Mouse (Mus musculus) testis, postnatal 10 days (tissue): ENCODE results near the gene Prr5.
"Not testable (repeated sequence)": the region's sequence is repeated elsewhere in the genome, so short reads cannot be mapped to it uniquely, and the experiment has no call there.

Experiments used
- DNase-seq: peaks from one replicate; pipeline ENCODE4 v3.0.0; 2021; ENCODE audit warnings: low spot score

Gene Prr5

DNA sequence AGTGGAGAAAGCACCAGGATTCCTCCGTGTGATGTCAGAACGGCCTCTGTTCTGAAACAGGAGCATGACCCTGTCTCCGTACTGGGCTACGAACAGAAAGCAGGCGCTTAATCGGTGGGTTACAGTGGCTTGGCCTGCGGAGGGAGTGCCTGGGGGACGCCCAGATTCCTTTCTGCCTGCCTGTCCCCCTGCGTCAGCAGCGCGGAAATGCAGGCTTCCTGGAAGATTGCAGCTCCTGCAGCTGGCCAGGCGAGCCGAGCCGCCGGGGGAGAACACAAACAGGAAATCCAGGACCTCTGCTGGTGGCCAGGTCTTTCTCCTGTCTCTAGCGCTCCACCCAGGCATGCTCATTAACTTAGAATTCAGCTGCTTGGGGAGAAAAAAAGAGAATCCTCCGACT lies 45.3 kb downstream of the Prr5 start:
- peak; percentile 74 for DNase-seq

DNA sequence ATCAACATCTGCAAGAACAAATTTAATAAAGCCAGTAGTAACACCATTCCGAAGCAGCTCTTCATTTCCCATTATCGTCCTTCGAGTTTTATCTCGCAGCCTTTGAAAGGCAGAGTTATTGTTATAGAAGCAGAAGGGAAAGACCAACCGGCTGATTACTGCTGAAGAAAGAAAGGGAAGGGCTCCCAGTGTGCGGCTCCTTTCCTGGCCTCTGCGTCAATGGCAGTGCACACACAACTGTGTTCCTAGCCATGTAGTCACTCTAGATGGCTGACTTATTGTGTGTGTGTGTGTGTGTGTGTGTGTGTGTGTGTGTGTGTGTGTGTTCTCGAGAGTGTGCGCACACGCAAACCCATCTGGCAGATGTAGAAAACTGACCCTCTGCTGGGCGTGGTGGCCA lies 45.7 kb downstream of the Prr5 start:
- no peak for DNase-seq

DNA sequence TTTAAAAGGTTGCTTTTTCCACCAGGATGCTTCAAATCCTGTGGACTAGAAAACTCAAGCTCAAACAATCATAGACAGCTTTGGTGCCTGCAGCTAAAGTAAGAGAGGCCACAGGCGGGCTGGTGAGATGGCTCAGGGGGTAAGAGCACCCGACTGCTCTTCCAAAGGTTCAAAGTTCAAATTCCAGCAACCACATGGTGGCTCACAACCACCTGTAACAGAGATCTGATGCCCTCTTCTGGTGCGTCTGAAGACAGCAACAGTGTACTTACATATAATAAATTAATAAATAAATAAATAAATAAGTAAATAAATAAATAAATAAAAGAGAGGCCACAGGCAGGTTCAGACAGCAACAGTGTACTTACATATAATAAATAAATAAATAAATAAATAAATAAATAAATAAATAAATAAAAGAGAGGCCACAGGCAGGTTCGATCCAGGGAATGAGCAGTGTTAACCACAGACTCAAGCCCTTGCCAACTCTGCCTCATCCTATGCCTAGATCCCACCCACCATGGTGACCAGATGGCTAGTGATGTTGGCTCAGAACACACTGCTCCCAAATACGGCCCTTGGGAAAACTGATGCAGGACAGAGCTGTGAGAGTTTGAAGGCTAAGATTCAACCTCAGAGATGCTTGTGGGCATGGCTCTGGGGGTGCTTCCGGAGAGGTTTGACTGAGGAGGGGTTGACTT lies 48.3 kb downstream of the Prr5 start:
- DNase-seq = not testable (repeated sequence)

DNA sequence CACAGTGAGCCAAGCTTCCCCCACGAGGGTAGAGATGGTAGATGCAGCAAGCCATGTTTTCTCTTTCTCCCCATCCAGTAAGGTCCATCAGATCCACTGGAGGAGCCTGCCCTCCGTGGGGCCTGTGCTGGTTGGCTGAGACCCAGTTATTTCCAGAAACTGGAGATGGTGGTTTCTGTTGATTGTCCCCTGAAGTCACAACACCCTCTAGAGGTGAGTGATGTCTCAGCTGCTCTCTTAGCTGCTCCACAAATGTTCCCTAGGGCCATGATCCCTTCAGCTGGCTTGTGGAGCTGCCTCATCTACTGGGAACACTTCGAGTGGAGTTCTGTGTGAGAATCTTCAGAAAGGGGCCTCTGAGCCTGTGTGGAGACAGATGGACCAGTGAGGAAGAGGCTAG lies 49.4 kb downstream of the Prr5 start:
- DNase-seq = no peak

DNA sequence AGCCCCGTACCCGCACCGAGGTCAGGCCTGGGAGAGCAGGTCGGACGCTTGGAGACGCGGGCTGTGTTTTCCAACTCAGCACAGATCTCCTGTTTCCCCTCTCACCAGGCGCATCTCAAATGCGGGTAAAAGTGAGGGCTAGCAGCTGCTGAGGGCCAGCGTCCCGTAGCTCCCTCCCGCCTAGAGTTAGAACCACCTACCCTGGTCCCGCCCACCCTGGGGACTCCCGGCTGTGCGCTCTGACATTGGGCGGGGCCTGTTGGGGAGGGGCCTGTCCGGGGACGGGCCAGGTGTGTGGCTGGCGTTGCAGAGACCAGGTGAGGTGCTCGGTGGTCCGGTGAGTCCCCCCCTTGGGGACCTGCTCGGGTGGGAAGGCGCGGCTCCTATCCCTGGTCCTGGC lies 50.4 kb downstream of the Prr5 start, which contains the start of gene Arhgap8:
Gene Arhgap8, plus strand, starts transcription at position 262 of the 400 bp plus-strand sequence.
- DNase-seq = peak; percentile 67

DNA sequence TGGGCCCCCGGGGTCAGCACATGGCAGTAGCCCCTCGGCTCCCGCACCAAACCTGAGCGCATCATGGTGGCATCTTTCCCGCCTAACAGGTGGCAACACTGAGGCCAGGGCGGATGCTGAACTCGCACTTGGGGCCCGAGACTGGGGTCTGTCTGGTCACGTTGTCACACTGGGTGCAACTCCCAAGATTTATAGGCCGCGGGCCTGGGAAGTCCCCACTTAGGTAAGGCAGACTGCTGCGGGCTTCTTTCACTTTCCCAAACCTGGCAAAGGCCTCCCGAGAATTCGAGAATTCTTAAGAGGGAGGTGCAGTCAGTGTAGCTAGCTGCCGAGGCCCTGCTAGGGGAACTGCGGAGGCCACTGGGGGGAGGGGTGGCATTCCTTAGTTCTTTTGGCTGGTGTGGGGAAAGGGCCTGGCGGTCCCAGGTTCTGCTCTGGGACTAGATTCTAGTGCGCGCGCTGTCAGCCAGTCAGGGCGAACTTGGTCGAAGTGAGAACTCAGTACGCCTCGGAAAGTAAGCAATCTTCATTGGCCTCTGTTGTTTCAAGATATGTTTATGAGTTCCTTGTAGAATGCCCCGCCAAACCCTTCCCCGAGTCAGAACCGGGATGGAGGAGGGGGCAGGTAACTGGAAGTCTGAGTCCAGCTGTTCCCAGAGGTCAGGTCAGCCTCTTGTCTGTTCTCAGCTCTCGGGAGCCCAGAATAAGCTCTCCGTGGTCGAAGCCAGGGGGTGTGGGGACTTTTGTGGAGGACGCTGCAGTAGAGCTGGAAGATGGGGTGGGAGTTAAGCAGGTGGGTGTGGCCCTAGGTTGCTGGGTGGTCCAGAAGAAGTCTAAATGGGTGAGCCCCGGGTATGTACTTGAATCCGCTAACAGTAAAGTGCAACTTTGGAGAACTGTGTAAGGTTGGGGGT lies 51.1 kb downstream of the Prr5 start:
- peak; percentile 68 for DNase-seq

DNA sequence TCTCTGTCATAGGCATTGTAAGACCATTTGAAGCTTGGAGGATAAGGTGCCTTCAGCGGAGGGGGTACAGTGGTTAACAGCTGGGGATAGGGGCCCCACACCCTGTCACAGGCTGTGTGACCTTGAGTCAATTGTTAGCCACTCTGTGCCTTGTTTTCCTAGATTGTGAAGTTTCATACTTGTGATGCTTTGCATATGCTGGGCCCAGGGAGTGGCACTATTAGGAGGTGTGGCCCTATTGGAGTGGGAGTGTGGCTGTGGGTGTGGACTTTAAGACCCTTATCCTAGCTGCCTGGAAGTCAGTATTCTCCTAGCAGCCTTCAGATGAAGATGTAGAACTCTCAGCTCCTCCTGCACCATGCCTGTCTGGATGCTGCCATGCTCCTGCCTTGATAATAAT lies 54.2 kb downstream of the Prr5 start:
- DNase-seq = not testable (repeated sequence)

DNA sequence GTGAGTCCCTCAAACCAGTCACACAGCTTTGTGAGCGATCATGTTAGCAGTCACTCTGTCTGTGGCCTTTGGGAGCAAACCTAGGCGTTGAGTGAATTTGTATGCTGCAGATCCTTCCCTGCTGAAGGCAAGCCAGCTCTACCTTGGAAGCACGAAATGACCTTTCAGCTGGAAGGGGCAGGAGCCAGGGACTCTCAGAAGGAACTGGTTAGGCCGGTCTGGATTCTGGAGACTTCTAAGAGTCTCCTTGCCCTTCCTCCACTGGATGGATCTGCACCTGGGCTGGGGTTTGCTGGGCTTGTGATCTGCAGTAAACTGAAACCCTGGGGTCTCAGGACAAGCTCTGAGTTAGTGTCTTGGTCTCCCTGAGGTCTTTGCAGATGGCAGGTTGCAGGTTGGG lies 54.8 kb downstream of the Prr5 start:
- no peak for DNase-seq

DNA sequence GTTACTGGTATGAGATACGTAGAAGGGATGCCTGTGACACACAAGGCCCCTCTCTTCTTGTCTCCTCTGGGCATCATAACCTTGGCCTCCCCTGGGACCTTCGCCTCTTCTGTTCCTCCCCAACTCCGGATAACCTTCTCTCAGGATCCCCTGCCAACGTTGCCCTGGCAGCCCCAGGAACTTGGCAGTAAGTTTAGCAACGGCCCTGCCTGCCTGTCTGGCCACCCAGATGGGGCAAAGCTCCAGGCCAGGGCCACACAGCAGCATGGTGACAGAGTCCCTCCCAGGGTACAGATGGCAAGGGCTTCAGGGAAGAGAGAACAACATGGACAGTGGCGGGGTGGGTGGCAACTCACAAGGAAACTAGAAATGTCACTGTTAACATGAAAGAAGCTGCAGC lies 60.3 kb downstream of the Prr5 start:
- DNase-seq = no peak

DNA sequence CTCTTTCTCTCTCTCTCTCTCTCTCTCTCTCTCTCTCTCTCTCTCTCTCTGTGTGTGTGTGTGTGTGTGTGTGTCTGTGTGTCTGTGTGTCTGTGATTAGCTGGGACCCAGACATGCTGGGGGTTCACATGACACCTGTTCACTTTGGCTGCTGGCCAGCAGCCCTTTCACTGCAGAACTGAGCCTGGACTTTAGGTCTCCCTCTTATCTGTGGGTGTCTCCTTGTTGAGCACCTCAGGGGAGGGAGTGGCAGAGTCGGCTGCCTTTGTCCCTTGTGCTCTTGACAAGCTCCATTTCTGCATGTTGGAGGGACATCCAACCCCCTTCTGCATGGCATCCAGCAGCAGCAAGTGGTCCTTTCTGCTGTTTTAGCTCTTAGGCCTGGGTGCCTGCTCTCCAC lies 61.5 kb downstream of the Prr5 start:
- DNase-seq = no peak

DNA sequence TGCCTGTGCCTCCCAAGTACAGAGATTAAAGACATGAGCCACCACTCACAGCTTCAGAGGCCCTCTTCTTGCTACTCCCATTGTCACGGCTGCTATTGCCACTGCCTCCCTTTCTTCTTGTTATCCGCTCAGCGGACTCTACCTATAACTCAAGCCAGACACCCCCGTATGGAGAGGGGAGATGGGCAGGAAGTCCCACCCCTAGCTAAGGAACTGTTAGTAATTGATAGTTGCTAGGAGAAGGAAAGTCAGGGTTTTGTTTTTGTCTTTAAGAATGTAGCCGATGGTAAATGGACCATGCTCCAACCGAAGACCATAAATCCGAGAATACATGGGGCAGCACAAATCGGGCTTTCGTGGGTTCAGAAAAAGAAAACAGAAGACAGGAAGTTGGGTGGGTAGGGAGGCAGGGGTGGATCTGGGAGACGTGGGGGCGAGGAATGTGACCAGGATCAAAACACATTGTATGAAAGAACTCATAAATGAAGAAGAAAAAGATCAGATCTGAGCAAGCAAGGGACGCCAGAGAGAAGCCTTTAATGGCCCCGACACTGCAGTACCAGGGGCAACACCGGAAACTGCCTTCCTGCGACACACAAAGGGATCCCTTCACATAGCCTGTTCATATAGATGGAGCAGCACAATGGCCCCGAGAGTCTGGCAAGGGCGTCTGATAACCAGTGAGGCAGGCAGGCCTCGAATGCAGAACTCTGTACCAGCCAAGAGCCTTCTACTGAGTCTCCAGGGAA lies 62.4 kb downstream of the Prr5 start:
- no peak for DNase-seq

DNA sequence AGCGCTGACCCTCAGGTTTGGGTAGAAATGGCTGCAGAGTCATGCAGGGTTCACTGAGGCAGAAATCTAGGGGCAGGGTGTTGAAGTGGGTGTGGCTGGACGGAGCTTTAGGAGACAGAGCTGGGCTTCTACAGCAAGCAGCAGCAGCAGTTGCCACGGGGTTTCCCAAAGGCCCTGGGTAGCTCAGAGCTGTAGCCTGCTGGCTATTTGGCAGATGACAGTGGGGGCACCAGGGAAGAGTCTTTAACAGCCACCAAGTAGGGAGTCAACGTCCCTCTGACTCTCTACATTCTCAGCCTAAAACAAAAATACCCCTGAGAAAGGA lies 63.0 kb downstream of the Prr5 start:
- DNase-seq = no peak

DNA sequence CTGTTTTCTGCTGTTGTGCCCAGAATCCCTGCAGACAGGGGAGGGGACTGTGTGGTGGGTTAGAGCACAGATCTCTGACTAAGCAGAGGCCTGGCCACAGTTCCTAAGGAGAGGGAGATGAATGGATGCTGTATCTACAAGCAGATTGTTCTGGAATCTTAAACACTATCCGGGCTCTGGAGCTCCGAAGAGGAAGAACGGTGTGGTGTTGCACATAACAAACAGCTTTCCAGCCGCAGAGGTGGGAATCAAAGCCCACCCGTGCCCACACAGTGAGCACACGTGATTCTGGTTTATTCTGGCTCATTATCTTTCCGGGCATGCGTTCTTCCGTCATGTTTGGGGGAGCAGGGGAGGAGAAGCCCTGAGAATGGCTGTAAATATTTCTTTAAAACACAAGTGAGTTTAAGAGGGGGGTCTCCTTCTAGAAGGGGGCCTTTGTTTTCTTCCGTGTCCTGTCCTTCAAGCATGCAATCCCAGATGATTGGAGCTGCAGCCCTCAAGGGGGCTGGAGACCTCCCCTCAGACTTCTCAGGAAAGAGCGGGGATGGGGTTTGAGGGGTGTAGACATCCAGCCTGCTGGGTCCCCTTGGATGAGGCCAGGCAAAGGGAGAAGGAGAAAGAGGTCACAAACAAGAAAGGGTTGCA lies 67.0 kb downstream of the Prr5 start:
- DNase-seq = no peak

DNA sequence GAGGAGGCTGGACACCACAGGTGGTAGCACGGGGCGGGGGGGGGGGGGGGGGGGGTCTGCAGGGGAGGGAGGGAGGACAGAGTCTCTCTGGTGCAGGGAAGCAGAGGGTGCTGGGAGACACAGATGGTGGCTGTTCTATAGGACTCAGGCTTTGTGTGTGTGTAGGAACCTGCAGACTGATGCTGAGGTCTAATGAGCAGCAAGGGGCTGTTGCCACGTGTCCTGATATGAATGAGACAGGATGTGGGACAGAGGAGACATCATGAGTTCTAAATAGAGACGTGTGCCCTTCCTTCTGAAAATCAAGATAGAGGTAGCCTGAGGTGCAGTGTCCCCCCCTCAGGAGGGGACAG lies 67.5 kb downstream of the Prr5 start:
- DNase-seq = no peak

DNA sequence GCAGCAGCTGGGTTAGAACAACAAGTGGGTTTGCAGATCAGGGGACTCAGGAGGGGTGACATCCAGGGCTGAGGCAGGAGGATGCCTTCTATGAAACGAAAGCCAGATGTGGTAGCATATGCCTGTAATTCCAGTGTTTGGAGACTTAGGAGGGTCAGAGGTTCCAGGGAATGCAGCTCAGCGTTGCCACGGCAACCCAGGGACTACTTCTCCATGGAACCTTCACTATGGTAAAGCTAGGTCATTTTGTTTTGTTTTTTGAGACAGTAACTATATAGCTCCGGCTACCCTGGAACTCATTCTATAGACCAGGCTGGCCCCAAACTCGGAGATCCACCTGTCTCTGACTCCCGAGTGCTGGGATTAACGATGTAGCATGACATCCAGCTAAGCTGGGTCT lies 68.8 kb downstream of the Prr5 start:
- DNase-seq = no peak

DNA sequence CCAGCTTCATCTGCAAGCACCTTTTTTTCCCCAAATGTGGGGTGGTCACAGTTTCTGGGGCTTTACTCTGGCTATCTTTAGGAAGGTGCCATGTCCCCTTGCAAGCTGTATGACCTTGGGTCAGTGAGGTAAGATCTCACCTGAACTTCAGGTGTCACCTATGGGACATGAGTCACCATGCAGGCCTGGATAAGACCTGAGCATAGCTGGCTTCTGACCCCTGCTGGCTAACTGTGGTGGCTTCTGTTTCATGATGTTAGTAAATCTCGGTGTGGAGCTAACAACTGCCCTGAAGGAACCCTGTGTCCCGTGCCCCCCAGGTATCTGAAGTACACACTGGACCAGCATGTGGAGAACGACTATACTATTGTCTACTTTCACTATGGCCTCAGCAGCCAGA lies 72.2 kb downstream of the Prr5 start:
- DNase-seq = no peak

DNA sequence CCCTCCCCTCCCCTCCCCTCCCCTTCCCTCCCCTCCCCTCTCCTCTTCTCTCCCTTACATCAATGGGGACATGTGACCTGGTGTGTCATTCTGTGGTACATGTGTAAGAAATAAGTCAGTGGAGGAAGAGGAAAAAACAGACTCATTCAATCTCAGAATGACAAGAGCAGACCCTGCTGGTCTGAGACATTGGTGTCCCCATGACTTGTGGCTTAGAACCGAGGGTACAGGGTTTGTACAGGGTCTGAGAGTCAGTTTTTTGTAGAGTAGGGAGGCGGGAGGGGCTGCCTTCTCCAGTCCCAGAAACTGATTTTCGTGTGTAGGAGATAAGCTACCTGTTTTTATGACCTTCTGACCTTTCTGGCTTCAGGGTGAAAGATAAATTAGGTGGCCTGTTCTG lies 73.9 kb downstream of the Prr5 start:
- DNase-seq = no peak

DNA sequence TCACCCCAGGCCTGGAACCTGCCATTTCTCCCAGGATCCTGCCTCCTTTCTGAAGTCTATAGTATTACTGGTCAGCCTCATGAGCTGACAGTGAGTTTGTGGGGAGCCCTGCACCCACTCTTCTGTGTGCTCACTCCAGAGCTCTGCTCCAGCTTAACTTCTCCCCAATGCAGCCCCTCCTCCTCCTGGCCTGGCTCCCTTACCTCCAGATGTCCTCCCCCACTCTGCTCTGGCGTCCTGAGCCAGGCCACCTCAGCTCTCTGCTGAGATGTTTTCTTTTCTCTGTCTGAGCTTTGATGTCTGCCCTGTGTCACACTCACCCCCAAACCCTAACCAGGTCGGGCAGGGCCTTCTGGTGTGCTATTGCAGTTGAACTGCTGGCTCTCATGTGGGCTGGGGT lies 74.9 kb downstream of the Prr5 start:
- no peak for DNase-seq

DNA sequence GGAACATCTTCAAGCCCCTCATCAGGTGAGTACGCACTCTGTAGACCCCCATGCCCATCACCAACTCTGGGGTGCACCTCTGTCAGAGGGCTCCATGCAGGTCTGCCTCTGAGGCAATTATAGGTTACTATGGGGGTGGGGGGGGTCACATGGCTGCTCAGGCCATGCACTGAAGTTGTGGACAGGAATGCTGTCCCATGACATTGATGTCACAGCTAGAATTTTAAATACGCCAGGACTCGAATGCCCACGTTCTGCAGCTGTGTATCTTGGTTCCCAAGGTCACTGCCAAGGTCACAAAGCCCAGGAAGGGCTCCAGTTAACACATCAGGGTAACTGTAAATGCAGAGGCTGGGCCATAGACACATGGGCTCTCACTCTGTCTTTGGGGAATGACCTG lies 76.4 kb downstream of the Prr5 start:
- no peak for DNase-seq
